Mouse (Mus musculus) liver, embryonic 12.5 days (tissue): ENCODE measurements around the gene Ankrd63. TPM values are rescaled to one million over a fixed set of nuclear protein-coding genes. Genes with fewer than 3 reads are reported as not detected.

Experiments used
- ATAC-seq: fragments of 200-750 bp; cut with Nextera tagmentation; 2 replicates; pipeline ENCODE4 v1.8.0; 2017; ENCODE audit warnings: moderate number of reproducible peaks, mild to moderate bottlenecking, moderate library complexity
- H3K27ac ChIP-seq: fragments of 300-500 bp; sonication (generic); 2 replicates; pipeline ENCODE4 v1.5.1; 2016; ENCODE audit warnings: mild to moderate bottlenecking
- H3K27me3 ChIP-seq: fragments of 300-500 bp; sonication (generic); replicated peaks from 2 replicates; pipeline ENCODE4 v1.6.1; 2016; ENCODE audit warnings: mild to moderate bottlenecking, moderate library complexity
- H3K36me3 ChIP-seq: fragments of 300-500 bp; sonication (generic); 2 replicates; pipeline ENCODE4 v1.6.1; 2016; ENCODE audit warnings: mild to moderate bottlenecking, moderate library complexity
- H3K4me1 ChIP-seq: fragments of 300-500 bp; sonication (generic); 2 replicates; pipeline ENCODE4 v1.6.1; 2016
- H3K4me2 ChIP-seq: fragments of 300-500 bp; sonication (generic); 2 replicates; pipeline ENCODE4 v1.6.1; 2016; ENCODE audit warnings: mild to moderate bottlenecking, moderate library complexity
- H3K4me3 ChIP-seq: fragments of 300-500 bp; sonication (generic); 2 replicates; pipeline ENCODE4 v1.5.1; 2016; ENCODE audit warnings: mild to moderate bottlenecking, moderate library complexity
- H3K9ac ChIP-seq: fragments of 300-500 bp; sonication (generic); 2 replicates; pipeline ENCODE4 v1.6.1; 2016; ENCODE audit warnings: mild to moderate bottlenecking, moderate library complexity
- H3K9me3 ChIP-seq: fragments of 300-500 bp; sonication (generic); replicated peaks from 2 replicates; pipeline ENCODE4 v1.6.1; 2016; ENCODE audit warnings: mild to moderate bottlenecking, moderate library complexity
- whole genome bisulfite sequencing: fragments of 180-500 bp; shearing (Covaris S2); methylation state at CpG from one replicate; pipeline ENCODE4 v1.1.7; 2016; ENCODE audit not compliant: insufficient replicate concordance; 5-methylcytosine and 5-hydroxymethylcytosine counted together
- polyA plus RNA-seq: library from polyadenylated mRNA; unstranded; fragments of >200 nt; fragmentation: Nextera tagmentation; extraction: Ambion mirVana; gene quantifications from 2 replicates; pipeline ENCODE4 v1.2.1, GENCODE M21; 2016

Ankrd63 gene
- polyA plus RNA-seq, 1 experiment from 2014 or later: 0.07 TPM

DNA sequence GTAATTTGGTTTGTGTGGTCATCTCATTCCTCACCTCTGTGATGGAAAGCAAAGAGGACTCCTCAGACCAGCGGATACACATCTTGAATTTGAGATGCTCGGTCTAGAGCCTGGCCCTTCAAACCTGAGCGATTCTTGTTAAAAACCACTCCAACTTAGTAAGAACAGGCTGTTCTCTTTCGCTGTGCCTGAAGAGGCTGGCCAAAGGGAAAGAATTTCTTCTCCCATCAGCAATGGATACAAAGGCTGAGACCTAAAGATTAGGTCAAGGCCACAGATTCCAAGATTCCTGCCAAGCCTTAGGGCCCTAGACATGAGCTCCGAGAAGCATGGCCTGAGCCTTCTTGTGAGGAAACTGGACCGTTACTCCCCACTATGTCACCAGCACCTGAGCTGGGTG lies 22.8 kb downstream of the Ankrd63 start:
- Histone ChIP-seq H3K9ac (no peak overlapping the region), H3K27ac (no peak overlapping the region), H3K4me3 (no peak overlapping the region), H3K27me3 (peaks cover 53% of the 10 kb centered on the region), H3K4me1 (peaks cover 34% of the 10 kb centered on the region), H3K9me3 (no peaks in the 10 kb centered on the region), H3K36me3 (no peaks in the 10 kb centered on the region), H3K4me2 (no peak overlapping the region)
- ATAC-seq: no peak
- 88% methylated on average over 6 of the region's 6 CpGs for WGBS

DNA sequence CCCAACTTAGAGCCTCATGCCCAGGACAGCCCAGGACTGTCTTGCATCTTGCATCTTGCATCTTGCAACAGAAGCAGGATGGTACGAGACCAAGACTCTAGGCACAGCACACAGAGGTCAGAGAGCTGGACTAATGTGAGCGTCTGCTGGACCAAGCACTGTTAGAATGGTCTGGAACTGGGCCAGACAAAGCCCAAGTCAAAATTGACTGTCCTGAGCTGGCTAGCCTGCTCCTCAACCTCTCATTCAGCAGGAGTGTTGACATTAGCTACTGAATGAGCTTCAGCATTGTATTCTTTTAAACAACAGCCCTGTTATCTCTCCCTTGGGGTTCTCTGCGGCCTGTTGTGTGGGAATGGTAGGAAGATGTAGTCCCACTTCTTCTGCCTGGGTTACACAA lies 24.2 kb downstream of the Ankrd63 start:
- Histone ChIP-seq H3K9ac (no peak overlapping the region), H3K4me1 (peaks cover 34% of the 10 kb centered on the region), H3K4me2 (no peak overlapping the region), H3K36me3 (no peaks in the 10 kb centered on the region), H3K9me3 (no peaks in the 10 kb centered on the region), H3K4me3 (no peak overlapping the region), H3K27me3 (peaks cover 66% of the 10 kb centered on the region), H3K27ac (no peak overlapping the region)
- 74% methylated on average over 3 of the region's 3 CpGs for WGBS
- ATAC-seq: no peak

DNA sequence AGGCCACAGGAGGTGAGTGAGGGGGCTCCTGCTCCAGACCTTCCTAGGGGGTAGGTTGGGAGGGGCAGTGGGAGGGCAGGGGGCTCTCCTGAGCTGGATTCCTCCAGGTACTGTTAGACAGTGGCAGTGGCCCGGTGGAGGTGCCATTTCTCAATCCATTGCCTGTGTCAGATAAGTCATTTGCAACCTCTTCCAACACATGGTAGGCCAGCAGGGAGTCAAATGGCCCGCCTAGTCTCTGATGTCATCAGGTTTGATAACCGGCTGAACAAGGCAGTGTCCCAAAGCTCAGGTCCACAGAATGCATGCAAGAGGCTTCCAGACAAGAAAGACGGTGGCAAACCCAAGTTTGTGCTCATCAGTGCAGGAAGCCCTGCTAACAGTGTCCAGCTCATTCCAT lies 25.9 kb downstream of the Ankrd63 start:
- H3K4me2 ChIP-seq: peak overlapping the region; percentile 95
- H3K4me3 ChIP-seq: peak overlapping the region; percentile 60
- H3K27ac ChIP-seq: no peak overlapping the region
- WGBS: 13% methylated on average over 4 of the region's 4 CpGs
- H3K27me3 ChIP-seq: peaks cover 83% of the 10 kb centered on the region
- H3K9ac ChIP-seq: peak overlapping the region; percentile 58
- ATAC-seq: peak; percentile 58
- H3K36me3 ChIP-seq: no peaks in the 10 kb centered on the region
- H3K9me3 ChIP-seq: no peaks in the 10 kb centered on the region
- H3K4me1 ChIP-seq: peaks cover 28% of the 10 kb centered on the region

DNA sequence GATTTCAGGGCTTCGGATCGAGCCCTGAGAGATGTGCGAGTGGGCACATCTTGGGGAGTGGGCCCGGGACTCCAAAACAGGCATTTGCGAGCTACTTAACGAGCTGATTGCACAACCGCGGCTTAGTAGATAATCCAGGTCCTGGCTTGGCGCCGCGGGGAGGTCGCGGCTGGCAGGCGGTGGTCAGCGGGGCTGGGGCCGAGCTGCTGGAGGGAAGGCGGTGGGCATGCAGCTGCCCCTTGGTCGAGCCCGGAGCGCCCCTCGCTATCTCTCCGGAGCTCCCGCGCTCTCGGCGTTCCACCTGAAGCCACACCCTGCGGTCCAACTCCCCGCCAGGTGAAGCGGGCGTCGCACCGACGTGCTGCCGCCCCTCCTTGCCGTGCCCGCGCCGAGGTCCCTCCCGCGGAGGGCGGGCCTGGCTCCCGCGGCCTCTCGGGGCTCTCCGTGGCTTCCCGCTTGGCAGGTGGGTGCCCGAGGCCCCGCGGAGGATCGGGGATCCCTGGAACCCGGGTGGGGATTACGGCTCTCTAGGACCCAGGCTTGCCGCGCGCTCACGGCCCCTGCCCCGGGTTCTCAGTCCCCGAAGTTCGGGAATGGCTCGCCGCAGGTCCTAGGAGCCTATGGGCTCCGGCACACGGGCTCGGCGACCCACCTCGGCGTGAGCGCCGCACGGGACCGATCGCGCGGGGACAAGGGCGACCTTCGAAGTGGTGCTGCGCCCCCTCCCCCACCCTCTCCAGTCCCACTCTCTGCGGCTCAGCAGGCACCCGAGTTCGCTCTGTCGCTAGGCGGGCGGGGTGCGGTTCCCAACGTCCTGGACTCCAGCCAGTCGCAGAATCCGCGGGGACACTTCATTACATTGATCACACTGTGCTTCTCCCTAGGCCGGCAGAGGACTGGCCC lies 26.7 kb downstream of the Ankrd63 start:
- H3K27ac ChIP-seq: no peak overlapping the region
- no peaks in the 10 kb centered on the region for H3K36me3 ChIP-seq

DNA sequence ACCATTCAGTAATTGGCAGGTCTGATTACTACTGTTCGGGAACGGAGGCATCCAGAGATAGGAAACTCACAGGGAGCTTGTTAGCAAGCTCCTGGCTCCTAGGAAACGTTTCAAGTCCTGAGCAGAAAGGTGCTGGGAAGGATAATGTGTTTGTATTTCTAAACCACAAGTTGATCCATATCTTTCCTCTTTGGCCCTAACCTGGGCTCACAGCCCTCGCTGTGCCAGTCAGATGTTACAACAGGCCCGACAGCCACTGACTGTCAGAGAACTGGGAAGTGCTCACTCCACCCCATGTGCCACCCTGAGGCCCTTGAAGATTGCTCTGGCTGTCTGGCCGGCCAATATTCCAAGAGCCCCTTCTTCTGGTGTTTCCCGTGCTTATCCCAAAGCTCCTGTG lies 29.3 kb downstream of the Ankrd63 start:
- no peak for ATAC-seq

More for the DNA sequence above, 26.7 kb downstream of the Ankrd63 start:
- peak; percentile 44 for ATAC-seq
- Histone ChIP-seq H3K9ac (peak overlapping the region; percentile 58), H3K9me3 (no peaks in the 10 kb centered on the region), H3K27me3 (peaks cover 90% of the 10 kb centered on the region), H3K4me1 (peaks cover 20% of the 10 kb centered on the region), H3K4me2 (peak overlapping the region; percentile 95), H3K4me3 (peak overlapping the region; percentile 60)
- 2% methylated on average over 88 of the region's 89 CpGs for WGBS

DNA sequence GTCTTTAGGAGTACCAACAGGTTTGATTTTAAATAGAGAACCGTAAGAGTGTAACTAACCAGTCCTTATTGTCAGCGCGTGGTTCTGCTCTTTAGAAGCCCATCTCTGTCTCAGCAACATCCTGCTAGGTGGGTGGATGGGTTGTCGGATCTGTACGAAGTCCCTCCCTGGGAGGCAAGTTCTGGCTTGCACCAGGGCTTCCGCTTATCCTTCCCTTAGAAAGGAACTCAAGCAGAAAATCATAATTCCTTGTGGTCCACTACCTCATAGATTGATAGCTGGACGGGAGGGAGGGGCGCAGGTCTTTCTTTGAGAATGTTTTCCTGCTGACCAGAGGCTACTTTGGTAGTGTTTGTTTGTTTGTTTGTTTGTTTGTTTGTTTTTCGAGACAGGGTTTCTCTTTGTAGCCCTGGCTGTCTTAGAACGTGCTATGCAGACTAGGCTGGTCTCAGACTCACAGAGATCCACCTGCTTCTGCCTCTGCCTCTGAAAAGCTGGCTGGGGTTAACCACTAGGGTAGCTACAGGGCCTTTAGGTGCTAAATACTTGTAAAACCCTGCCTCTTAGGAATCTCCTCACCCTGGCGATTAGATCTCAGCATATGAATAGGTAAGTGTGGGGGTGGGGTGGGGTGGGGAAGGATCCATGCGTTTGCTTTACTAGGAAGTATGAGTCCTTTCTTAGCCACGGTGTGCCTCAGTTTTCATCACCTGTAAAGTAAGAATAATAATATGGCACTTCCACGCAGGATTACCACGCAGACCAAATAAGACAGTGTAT lies 29.9 kb downstream of the Ankrd63 start:
- Histone ChIP-seq H3K27ac (no peak overlapping the region), H3K36me3 (no peaks in the 10 kb centered on the region), H3K9ac (no peak overlapping the region), H3K4me3 (no peak overlapping the region), H3K4me1 (peaks cover 20% of the 10 kb centered on the region), H3K4me2 (no peak overlapping the region), H3K9me3 (no peaks in the 10 kb centered on the region), H3K27me3 (peaks cover 90% of the 10 kb centered on the region)
- WGBS: 31% methylated on average over 15 of the region's 15 CpGs
- no peak for ATAC-seq

More for the DNA sequence above, 29.3 kb downstream of the Ankrd63 start:
- H3K9ac ChIP-seq: 0 out of 2 replicates have a peak overlapping the region, but pooled peaks have one; percentile 5
- H3K27me3 ChIP-seq: peaks cover 93% of the 10 kb centered on the region
- no peak overlapping the region for H3K27ac ChIP-seq
- WGBS: 21% methylated on average over 7 of the region's 7 CpGs
- H3K4me1 ChIP-seq: peaks cover 20% of the 10 kb centered on the region
- no peak overlapping the region for H3K4me3 ChIP-seq
- H3K9me3 ChIP-seq: no peaks in the 10 kb centered on the region
- no peak overlapping the region for H3K4me2 ChIP-seq
- H3K36me3 ChIP-seq: no peaks in the 10 kb centered on the region

DNA sequence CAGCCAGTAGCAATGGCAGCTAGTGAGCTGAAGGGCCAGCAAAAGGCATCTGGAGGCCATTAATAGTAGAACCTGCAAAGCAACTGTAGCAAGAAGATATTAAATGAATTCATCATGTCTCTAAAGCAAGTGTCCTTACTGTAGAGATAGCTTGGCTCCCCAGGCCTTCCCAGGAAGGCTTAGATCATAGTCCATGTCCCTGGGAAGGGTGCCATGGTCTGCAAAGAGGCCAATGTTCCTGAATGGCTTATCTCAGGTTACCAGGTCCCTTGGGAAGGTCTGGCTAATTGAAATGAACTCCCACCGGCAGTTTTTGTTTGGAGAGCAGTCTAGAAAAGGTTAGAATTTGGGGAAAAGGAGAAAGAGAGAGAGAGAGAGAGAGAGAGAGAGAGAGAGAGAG lies 32.0 kb downstream of the Ankrd63 start:
- H3K27ac ChIP-seq: no peak overlapping the region
- no peak overlapping the region for H3K4me3 ChIP-seq
- 57% methylated on average over 1 of the region's 1 CpGs for WGBS
- no peaks in the 10 kb centered on the region for H3K9me3 ChIP-seq
- H3K36me3 ChIP-seq: no peaks in the 10 kb centered on the region
- ATAC-seq: no peak
- peaks cover 12% of the 10 kb centered on the region for H3K4me1 ChIP-seq
- H3K27me3 ChIP-seq: peaks cover 71% of the 10 kb centered on the region
- no peak overlapping the region for H3K9ac ChIP-seq
- no peak overlapping the region for H3K4me2 ChIP-seq

DNA sequence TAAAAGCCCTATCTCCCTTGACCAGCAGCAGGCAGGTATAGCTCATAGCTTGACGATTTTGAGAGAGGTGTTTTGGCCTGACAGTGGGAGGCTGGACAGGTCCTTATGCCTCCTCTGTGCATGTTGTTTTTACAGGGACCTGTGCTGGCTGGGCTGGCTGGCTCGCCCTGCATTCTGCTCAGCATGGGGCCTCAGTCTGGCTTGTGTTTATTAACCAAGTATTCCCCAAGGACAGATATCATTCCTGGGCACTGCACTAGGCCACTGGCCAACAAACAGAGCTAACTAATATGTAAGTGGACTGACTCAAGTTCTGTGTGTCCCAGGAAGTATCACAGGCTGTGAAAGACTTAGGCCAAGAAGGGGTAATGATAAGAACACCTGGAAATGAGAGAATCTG lies 34.0 kb downstream of the Ankrd63 start:
- H3K4me2 ChIP-seq: no peak overlapping the region
- WGBS: 41% methylated on average over 2 of the region's 2 CpGs
- H3K4me3 ChIP-seq: no peak overlapping the region
- no peak overlapping the region for H3K27ac ChIP-seq
- no peak overlapping the region for H3K9ac ChIP-seq
- H3K36me3 ChIP-seq: no peaks in the 10 kb centered on the region
- H3K9me3 ChIP-seq: no peaks in the 10 kb centered on the region
- H3K27me3 ChIP-seq: peaks cover 64% of the 10 kb centered on the region
- no peak for ATAC-seq
- H3K4me1 ChIP-seq: peaks cover 20% of the 10 kb centered on the region

DNA sequence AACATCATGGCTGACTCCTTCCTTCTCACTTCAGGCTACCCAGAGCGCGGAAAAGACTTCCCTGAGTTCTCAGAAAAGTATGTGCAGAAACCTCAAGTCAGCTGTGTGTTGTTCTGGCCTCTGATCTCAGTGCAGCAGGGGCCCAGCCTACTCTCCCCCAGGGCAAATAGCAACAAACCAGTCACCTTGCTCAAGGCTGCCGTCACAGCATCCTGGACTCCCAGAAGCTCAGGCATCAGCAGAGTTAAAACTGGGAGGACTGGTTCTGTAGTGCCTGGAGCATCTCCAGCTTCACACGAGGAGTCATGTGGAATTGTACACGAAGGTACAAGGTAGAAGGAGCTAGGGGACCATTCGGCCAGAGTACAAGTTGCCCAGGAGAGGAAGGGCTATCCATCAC lies 34.5 kb downstream of the Ankrd63 start:
- ATAC-seq: no peak
- no peak overlapping the region for H3K4me2 ChIP-seq
- H3K4me3 ChIP-seq: no peak overlapping the region
- 61% methylated on average over 6 of the region's 6 CpGs for WGBS
- no peak overlapping the region for H3K9ac ChIP-seq
- H3K36me3 ChIP-seq: no peaks in the 10 kb centered on the region
- no peak overlapping the region for H3K27ac ChIP-seq
- H3K27me3 ChIP-seq: peaks cover 61% of the 10 kb centered on the region
- peaks cover 25% of the 10 kb centered on the region for H3K4me1 ChIP-seq
- no peaks in the 10 kb centered on the region for H3K9me3 ChIP-seq

DNA sequence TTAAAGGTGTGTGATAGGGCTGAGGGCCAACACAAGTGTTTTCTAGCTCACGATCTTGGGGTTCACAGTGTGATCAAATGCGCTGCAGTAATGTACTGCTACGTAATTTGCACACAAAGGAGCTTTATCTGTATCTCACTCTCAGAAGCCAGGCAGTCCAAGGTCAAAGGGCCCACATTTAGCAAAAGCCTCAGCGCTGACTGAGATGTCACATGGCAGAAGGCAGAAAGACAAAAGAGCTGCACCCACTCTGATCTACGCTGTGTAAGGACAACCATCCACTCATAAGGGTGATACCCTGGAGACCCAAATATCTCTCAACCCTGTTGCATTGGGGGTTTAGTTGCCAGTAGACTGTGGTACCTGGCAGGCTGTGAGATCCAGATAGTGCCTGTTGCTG lies 36.6 kb downstream of the Ankrd63 start:
- WGBS: 67% methylated on average over 5 of the region's 5 CpGs
- Histone ChIP-seq H3K9ac (no peak overlapping the region), H3K4me1 (peaks cover 46% of the 10 kb centered on the region)

DNA sequence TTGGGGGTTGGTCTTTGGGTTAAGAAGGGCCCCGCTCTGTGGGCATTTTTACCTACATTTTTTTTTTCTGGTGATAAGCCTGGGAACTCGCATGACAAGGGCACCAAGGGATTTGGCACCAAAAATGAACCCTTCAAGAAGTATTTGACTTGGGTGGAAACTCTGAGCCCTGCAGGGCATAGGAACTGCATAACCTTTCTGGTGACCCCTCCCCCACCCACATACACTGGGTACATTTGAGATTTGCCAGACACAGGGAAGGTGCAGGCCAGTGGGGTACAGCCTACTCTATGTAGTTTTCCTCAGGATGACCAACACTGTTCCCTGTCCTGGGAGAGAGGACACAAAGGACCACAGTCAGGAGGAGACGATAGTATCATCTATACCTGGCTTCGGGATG lies 38.1 kb downstream of the Ankrd63 start:
- Histone ChIP-seq H3K4me1 (peaks cover 61% of the 10 kb centered on the region), H3K36me3 (no peaks in the 10 kb centered on the region), H3K4me2 (no peak overlapping the region), H3K9ac (peak overlapping the region; percentile 7; the same call in 1 of the 2 replicates), H3K27ac (no peak overlapping the region), H3K4me3 (no peak overlapping the region), H3K27me3 (peaks cover 42% of the 10 kb centered on the region; the same call in 1 of the 2 replicates), H3K9me3 (no peaks in the 10 kb centered on the region)
- ATAC-seq: no peak
- 80% methylated on average over 4 of the region's 4 CpGs for WGBS

More for the DNA sequence above, 36.6 kb downstream of the Ankrd63 start:
- Histone ChIP-seq H3K36me3 (no peaks in the 10 kb centered on the region), H3K27me3 (peaks cover 57% of the 10 kb centered on the region), H3K27ac (no peak overlapping the region), H3K9me3 (no peaks in the 10 kb centered on the region), H3K4me3 (no peak overlapping the region), H3K4me2 (no peak overlapping the region)
- ATAC-seq: no peak

DNA sequence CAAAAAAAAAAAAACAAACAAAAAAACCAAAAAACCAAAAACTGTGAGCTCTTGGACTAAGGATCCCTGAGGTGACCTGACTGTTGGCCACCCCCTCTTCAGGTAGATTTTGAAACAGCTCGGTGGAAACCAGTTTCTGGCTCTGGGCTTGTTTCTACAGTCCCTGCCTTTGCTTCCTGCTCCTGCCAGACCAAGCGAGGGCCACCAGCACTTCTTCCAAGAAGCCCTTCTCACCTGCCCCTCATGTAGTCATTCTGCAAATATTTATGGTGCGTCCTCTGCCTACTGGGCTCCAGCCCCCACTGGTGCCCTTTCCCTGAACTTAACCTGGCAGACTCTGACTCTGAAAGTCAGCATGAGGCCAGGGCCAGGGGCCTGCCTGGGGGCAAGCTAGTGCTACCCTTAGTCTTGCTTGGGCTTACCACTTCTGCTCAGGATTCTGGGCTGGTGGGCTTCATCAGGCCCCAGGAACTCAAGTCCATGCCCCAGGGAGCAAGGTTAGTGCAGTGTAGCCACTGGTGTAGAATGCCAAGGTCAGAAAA lies 38.7 kb downstream of the Ankrd63 start:
- no peak overlapping the region for H3K27ac ChIP-seq
- peak overlapping the region; percentile 7; the same call in 1 of the 2 replicates for H3K9ac ChIP-seq
- 67% methylated on average over 3 of the region's 3 CpGs for WGBS

More for the DNA sequence above, 38.7 kb downstream of the Ankrd63 start:
- Histone ChIP-seq H3K27me3 (peaks cover 39% of the 10 kb centered on the region; the same call in 1 of the 2 replicates), H3K4me2 (no peak overlapping the region), H3K36me3 (no peaks in the 10 kb centered on the region), H3K9me3 (no peaks in the 10 kb centered on the region), H3K4me3 (no peak overlapping the region), H3K4me1 (peaks cover 66% of the 10 kb centered on the region)
- ATAC-seq: no peak
